Mouse (Mus musculus): ENCODE results near the gene Pcgf5.
A peak's percentile ranks its signal among the peaks of the same experiment; 100 is the strongest.
"Not testable (repeated sequence)": the region's sequence is repeated elsewhere in the genome, so short reads cannot be mapped to it uniquely, and the experiment has no call there.

Pcgf5 gene

GRCm38 (mm10) chr19:36388502-36388901, 40.4 kb downstream of the Pcgf5 start:
- peak; percentile 76 for DNase-seq

- peak; percentile 34 for DNase-seq
Observed at GRCm38 (mm10) chr19:36390714-36391113, 42.6 kb downstream of the Pcgf5 start.

GRCm38 (mm10) chr19:36398500-36398899, 50.4 kb downstream of the Pcgf5 start:
- peak; percentile 77 for DNase-seq

- DNase-seq, result peak; percentile 56
Observed at GRCm38 (mm10) chr19:36408352-36409100, 60.4 kb downstream of the Pcgf5 start.

- DNase-seq, result peak; percentile 100
Observed at GRCm38 (mm10) chr19:36409280-36409860, 61.3 kb downstream of the Pcgf5 start.

- no peak for DNase-seq
Observed at GRCm38 (mm10) chr19:36409861-36410392, 61.8 kb downstream of the Pcgf5 start.

- no peak for DNase-seq
Observed at GRCm38 (mm10) chr19:36419885-36420284, 71.8 kb downstream of the Pcgf5 start.

GRCm38 (mm10) chr19:36427195-36427876, 79.2 kb downstream of the Pcgf5 start:
- no peak for DNase-seq

GRCm38 (mm10) chr19:36428116-36428515, 80.0 kb downstream of the Pcgf5 start:
- DNase-seq, result no peak

GRCm38 (mm10) chr19:36429354-36429753, 81.2 kb downstream of the Pcgf5 start:
- no peak for DNase-seq

GRCm38 (mm10) chr19:36433161-36433560, 85.1 kb downstream of the Pcgf5 start:
- DNase-seq, result no peak

GRCm38 (mm10) chr19:36439894-36440714, 92.0 kb downstream of the Pcgf5 start:
- no peak for DNase-seq

GRCm38 (mm10) chr19:36450997-36451608, 103.0 kb downstream of the Pcgf5 start:
- no peak for DNase-seq

- DNase-seq, result no peak
Observed at GRCm38 (mm10) chr19:36451731-36452130, 103.6 kb downstream of the Pcgf5 start.

- DNase-seq, result not testable (repeated sequence)
Observed at GRCm38 (mm10) chr19:36452210-36452609, 104.1 kb downstream of the Pcgf5 start.

- no peak for DNase-seq
Observed at GRCm38 (mm10) chr19:36453451-36453850, 105.3 kb downstream of the Pcgf5 start.

- DNase-seq, result no peak
Observed at GRCm38 (mm10) chr19:36470106-36470505, 122.0 kb downstream of the Pcgf5 start.

- no peak for DNase-seq
Observed at GRCm38 (mm10) chr19:36471325-36471724, 123.2 kb downstream of the Pcgf5 start.

- no peak for DNase-seq
Observed at GRCm38 (mm10) chr19:36476596-36476995, 128.5 kb downstream of the Pcgf5 start.

- no peak for DNase-seq
Observed at GRCm38 (mm10) chr19:36477151-36477550, 129.0 kb downstream of the Pcgf5 start.

- no peak for DNase-seq
Observed at GRCm38 (mm10) chr19:36477684-36478083, 129.6 kb downstream of the Pcgf5 start.

- peak; percentile 22 for DNase-seq
Observed at GRCm38 (mm10) chr19:36490911-36491310, 142.8 kb downstream of the Pcgf5 start.

Measured in heart, adult 11 months (tissue).